Mouse (Mus musculus) C2C12 (cell line): Measurements from ENCODE around the gene Pqlc2.

Source experiments
- CEBPB ChIP-seq: IDR thresholded peaks from one replicate; pipeline ENCODE4 v1.6.1; 2011; ENCODE audit warnings: low read depth, mild to moderate bottlenecking, control low read depth, moderate library complexity
- CTCF ChIP-seq: IDR thresholded peaks from one replicate; pipeline ENCODE4 v1.5.1; 2011; ENCODE audit not compliant: control insufficient read depth, insufficient read depth, insufficient read length
- FOSL1 ChIP-seq: IDR thresholded peaks from one replicate; pipeline ENCODE4 v1.8.0; 2011; ENCODE audit warnings: mild to moderate bottlenecking, low read length; ENCODE audit not compliant: poor library complexity, insufficient read depth, severe bottlenecking
- MAX ChIP-seq: IDR thresholded peaks from one replicate; pipeline ENCODE4 v1.6.1; 2011; ENCODE audit warnings: mild to moderate bottlenecking, control low read depth
- MYOD1 ChIP-seq: IDR thresholded peaks from one replicate; pipeline ENCODE4 v1.6.1; 2011; ENCODE audit warnings: low read depth; ENCODE audit not compliant: control insufficient read depth, insufficient read length
- MYOG ChIP-seq: IDR thresholded peaks from one replicate; pipeline ENCODE4 v1.6.1; 2011; ENCODE audit not compliant: control insufficient read depth, insufficient read length; ENCODE audit errors: extremely low read depth
- USF1 ChIP-seq: IDR thresholded peaks from one replicate; pipeline ENCODE4 v1.6.1; 2011; ENCODE audit warnings: low read depth, mild to moderate bottlenecking, control low read depth, moderate library complexity

DNA sequence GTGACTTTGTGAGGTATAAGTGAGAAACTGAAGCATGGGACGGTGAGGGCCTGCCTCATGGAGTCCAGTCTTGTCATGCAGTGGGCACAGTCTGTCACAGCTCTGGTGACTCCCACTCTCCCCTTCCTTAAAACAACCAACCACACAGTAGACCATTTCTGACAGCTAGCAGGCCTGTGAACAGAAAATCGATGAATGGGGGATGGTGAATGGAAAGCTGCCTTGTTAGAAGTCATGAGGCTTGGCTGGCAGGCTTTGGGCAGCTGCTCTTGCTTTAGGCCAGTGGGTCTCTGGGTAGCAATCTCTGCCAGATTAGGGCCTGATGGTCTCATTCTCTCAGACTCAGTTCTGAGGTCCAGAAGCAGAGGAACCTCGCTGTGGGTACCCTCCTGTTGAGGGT, 66.3 kb downstream of the Pqlc2 start:
- no peak for TF ChIP-seq CTCF
- no peak for TF ChIP-seq MYOD1
- TF ChIP-seq MYOG = no peak
- TF ChIP-seq MAX = no peak
- no peak for TF ChIP-seq USF1
- no peak for TF ChIP-seq CEBPB
- no peak for TF ChIP-seq FOSL1
